Mouse (Mus musculus) forebrain, embryonic 14.5 days (tissue): ENCODE measurements at regions not wholly inside any gene's neighbourhood (a gene's known extent, or its start where the extent isn't known, plus 50 kb on each side); places are given as distances from the start of the nearest gene placed in this dataset.
"Not testable (repeated sequence)": the region's sequence is repeated elsewhere in the genome, so short reads cannot be mapped to it uniquely, and the experiment has no call there.

Source experiments
- ATAC-seq: fragments of 200-750 bp; cut with Nextera tagmentation; 2 replicates; pipeline ENCODE4 v1.8.0; 2017; ENCODE audit warnings: mild to moderate bottlenecking, moderate library complexity
- DNase-seq: peaks from one replicate; pipeline ENCODE4 v3.0.0-alpha.2; 2015; ENCODE audit warnings: low spot score
- H3K27ac ChIP-seq: fragments of 300-500 bp; sonication (generic); 2 replicates; pipeline ENCODE4 v1.5.1; 2014; ENCODE audit warnings: low read depth, mild to moderate bottlenecking, control low read depth, low read length, moderate library complexity
- H3K27me3 ChIP-seq: fragments of 300-500 bp; sonication (generic); replicated peaks from 2 replicates; pipeline ENCODE4 v1.6.1; 2014; ENCODE audit warnings: low read length, control low read depth, mixed read lengths; ENCODE audit not compliant: control insufficient read depth, insufficient read depth
- H3K36me3 ChIP-seq: fragments of 300-500 bp; sonication (generic); 2 replicates; pipeline ENCODE4 v1.6.1; 2014; ENCODE audit warnings: low read length, control low read depth; ENCODE audit not compliant: control insufficient read depth, insufficient read depth
- H3K4me1 ChIP-seq: fragments of 300-500 bp; sonication (generic); 2 replicates; pipeline ENCODE4 v1.6.1; 2014; ENCODE audit warnings: antibody characterized with exemption, low read length, control low read depth; ENCODE audit not compliant: control insufficient read depth, insufficient read depth
- H3K4me2 ChIP-seq: fragments of 300-500 bp; sonication (generic); 2 replicates; pipeline ENCODE4 v1.6.1; 2014; ENCODE audit warnings: mild to moderate bottlenecking, control low read depth, low read length
- H3K4me3 ChIP-seq: fragments of 300-500 bp; sonication (generic); 2 replicates; pipeline ENCODE4 v1.5.1; 2014; ENCODE audit warnings: low read depth, low read length, control low read depth
- H3K9ac ChIP-seq: fragments of 300-500 bp; sonication (generic); 2 replicates; pipeline ENCODE4 v1.6.1; 2014; ENCODE audit warnings: mild to moderate bottlenecking, low read length, control low read depth, moderate library complexity
- H3K9me3 ChIP-seq: fragments of 300-500 bp; sonication (generic); replicated peaks from 2 replicates; pipeline ENCODE4 v1.6.1; 2016; ENCODE audit warnings: low read length, control low read depth, mixed read lengths; ENCODE audit not compliant: control insufficient read depth
- WGBS: fragments of 180-500 bp; shearing (Covaris S2); extraction: QIAGEN DNeasy Blood & Tissue Kit; methylation state at CpG from one replicate; pipeline ENCODE4 v1.1.7; 2014; 5-methylcytosine and 5-hydroxymethylcytosine counted together

GRCm38 (mm10) chr6:109245666-109246065, 417.2 kb downstream of the Edem1 start:
- ATAC-seq (no peak), DNase-seq (no peak)
- Histone ChIP-seq H3K9ac (no peak overlapping the region), H3K27me3 (no peaks in the 10 kb centered on the region), H3K4me1 (no peaks in the 10 kb centered on the region), H3K4me2 (no peak overlapping the region), H3K9me3 (no peaks in the 10 kb centered on the region), H3K27ac (no peak overlapping the region), H3K4me3 (no peak overlapping the region), H3K36me3 (no peaks in the 10 kb centered on the region)
- WGBS, result 77% methylated on average over 2 of the region's 2 CpGs

- not testable (repeated sequence) for H3K27me3 ChIP-seq, H3K4me2 ChIP-seq, H3K36me3 ChIP-seq, H3K27ac ChIP-seq, DNase-seq, H3K9me3 ChIP-seq, ATAC-seq, H3K4me1 ChIP-seq, H3K4me3 ChIP-seq, H3K9ac ChIP-seq
- WGBS, result 38% methylated on average over 2 of the region's 2 CpGs
These were observed 418.1 kb downstream of the Edem1 start for GRCm38 (mm10) chr6:109246510-109246909.
